Mouse (Mus musculus): ENCODE results near the gene Slc38a10.

- no peak for TF ChIP-seq FLI1 (IDR thresholded peaks at IDR 0.05; ENCODE audit: low read length)
- no peak for TF ChIP-seq GATA1 (IDR thresholded peaks at IDR 0.05; ENCODE audit: borderline replicate concordance, low read length)
Observed at GRCm38 (mm10) chr11:120055953-120056732, 95.0 kb downstream of the Slc38a10 start.

All from megakaryocyte, embryonic 14.5 days (primary cell).